Mouse (Mus musculus) kidney, embryonic 14.5 days (tissue): ENCODE results near the gene Spata2l. TPM values are rescaled to one million over a fixed set of nuclear protein-coding genes. Genes with fewer than 3 reads are reported as not detected.

ENCODE experiments used
- ATAC-seq: fragments of 200-750 bp; cut with Nextera tagmentation; 2 replicates; pipeline ENCODE4 v1.8.0; 2017; ENCODE audit warnings: moderate number of reproducible peaks, mild to moderate bottlenecking, moderate TSS enrichment, moderate library complexity; ENCODE audit not compliant: low FRiP score, low TSS enrichment
- H3K27ac ChIP-seq: fragments of 300-500 bp; sonication (generic); 2 replicates; pipeline ENCODE4 v1.5.1; 2014; ENCODE audit warnings: low read depth, mild to moderate bottlenecking, low read length, moderate library complexity, mixed read lengths
- H3K27me3 ChIP-seq: fragments of 300-500 bp; sonication (generic); 2 replicates; pipeline ENCODE4 v1.6.1; 2014; ENCODE audit warnings: mild to moderate bottlenecking, low read length; ENCODE audit not compliant: control insufficient read depth, insufficient read depth
- H3K36me3 ChIP-seq: fragments of 300-500 bp; sonication (generic); 2 replicates; pipeline ENCODE4 v1.6.1; 2014; ENCODE audit warnings: low read length, mixed read lengths; ENCODE audit not compliant: control insufficient read depth, insufficient read depth
- H3K4me1 ChIP-seq: fragments of 300-500 bp; sonication (generic); 2 replicates; pipeline ENCODE4 v1.6.1; 2014; ENCODE audit warnings: low read length, mixed read lengths; ENCODE audit not compliant: control insufficient read depth, insufficient read depth
- H3K4me2 ChIP-seq: fragments of 300-500 bp; sonication (generic); replicated peaks from 2 replicates; pipeline ENCODE4 v1.6.1; 2014; ENCODE audit warnings: low read depth, mild to moderate bottlenecking, low read length
- H3K4me3 ChIP-seq: fragments of 300-500 bp; sonication (generic); 2 replicates; pipeline ENCODE4 v1.5.1; 2014; ENCODE audit warnings: mild to moderate bottlenecking, low read length
- H3K9ac ChIP-seq: fragments of 300-500 bp; sonication (generic); 2 replicates; pipeline ENCODE4 v1.6.1; 2014; ENCODE audit warnings: low read depth, mild to moderate bottlenecking, low read length, moderate library complexity
- H3K9me3 ChIP-seq: fragments of 300-500 bp; sonication (generic); 2 replicates; pipeline ENCODE4 v1.6.1; 2016; ENCODE audit warnings: low read length; ENCODE audit not compliant: control insufficient read depth
- WGBS: fragments of 180-500 bp; shearing (Covaris S2); extraction: QIAGEN DNeasy Blood & Tissue Kit; methylation state at CpG from one replicate; pipeline ENCODE4 v1.1.7; 2014; 5-methylcytosine and 5-hydroxymethylcytosine counted together
- polyA plus RNA-seq: library from polyadenylated mRNA; unstranded; fragments of >200 nt; fragmentation: Nextera tagmentation; extraction: Ambion mirVana; gene quantifications from 2 replicates; pipeline ENCODE4 v1.2.1, GENCODE M21; 2014

Spata2l gene
- polyA plus RNA-seq, 1 experiment from 2014 or later: 3.2 TPM

GRCm38 (mm10) chr8:123220917-123221316 is 15.1 kb downstream of the Spata2l start:
- Histone ChIP-seq H3K27me3 (no peaks in the 10 kb centered on the region; the same call in 1 of the 2 replicates), H3K27ac (no peak overlapping the region), H3K4me3 (no peak overlapping the region), H3K4me1 (peaks cover 7% of the 10 kb centered on the region; the same call in 1 of the 2 replicates), H3K36me3 (no peaks in the 10 kb centered on the region), H3K4me2 (no peak overlapping the region), H3K9ac (no peak overlapping the region), H3K9me3 (no peaks in the 10 kb centered on the region)
- no peak for ATAC-seq
- WGBS: 90% methylated on average over 1 of the region's 1 CpGs

- Histone ChIP-seq H3K27me3 (no peaks in the 10 kb centered on the region; the same call in 1 of the 2 replicates), H3K4me2 (no peak overlapping the region), H3K27ac (no peak overlapping the region), H3K4me3 (no peak overlapping the region), H3K36me3 (no peaks in the 10 kb centered on the region), H3K4me1 (peaks cover 14% of the 10 kb centered on the region), H3K9ac (no peak overlapping the region), H3K9me3 (no peaks in the 10 kb centered on the region)
- ATAC-seq: no peak
- 74% methylated on average over 3 of the region's 3 CpGs for WGBS
These were observed 20.6 kb downstream of the Spata2l start for GRCm38 (mm10) chr8:123215430-123215829.

GRCm38 (mm10) chr8:123213118-123213772 is 22.8 kb downstream of the Spata2l start:
- H3K27me3 ChIP-seq: no peaks in the 10 kb centered on the region
- H3K4me3 ChIP-seq: peak overlapping the region; percentile 95
- peak; percentile 35; the same call in 1 of the 2 replicates for ATAC-seq
- H3K36me3 ChIP-seq: peaks cover 14% of the 10 kb centered on the region
- H3K4me1 ChIP-seq: peaks cover 14% of the 10 kb centered on the region
- peak overlapping the region; percentile 80 for H3K4me2 ChIP-seq
- peak overlapping the region; percentile 93 for H3K9ac ChIP-seq
- WGBS: 6% methylated on average over 22 of the region's 22 CpGs
- no peaks in the 10 kb centered on the region for H3K9me3 ChIP-seq
- H3K27ac ChIP-seq: no peak overlapping the region; the same call in 1 of the 2 replicates

GRCm38 (mm10) chr8:123212321-123213117 is 23.5 kb downstream of the Spata2l start, which contains the start of the genes Chmp1a and Spata33:
Gene Chmp1a, minus strand, starts transcription at chr8:123212763.
Gene Spata33, plus strand, starts transcription at chr8:123212832.
- Histone ChIP-seq H3K9me3 (no peaks in the 10 kb centered on the region), H3K36me3 (peaks cover 21% of the 10 kb centered on the region), H3K9ac (peak within 1 kb of the TSS; percentile 93), H3K4me2 (peak within 1 kb of the TSS; percentile 89), H3K27me3 (no peaks in the 10 kb centered on the region), H3K27ac (peak within 1 kb of the TSS; percentile 32; the same call in 1 of the 2 replicates), H3K4me3 (peak within 1 kb of the TSS; percentile 95), H3K4me1 (peaks cover 14% of the 10 kb centered on the region)
- ATAC-seq: peak; percentile 97
- 2% methylated on average over 67 of the region's 76 CpGs for WGBS

- Histone ChIP-seq H3K27me3 (no peaks in the 10 kb centered on the region), H3K36me3 (peaks cover 27% of the 10 kb centered on the region), H3K9me3 (no peaks in the 10 kb centered on the region), H3K4me3 (peak overlapping the region; percentile 95), H3K9ac (peak overlapping the region; percentile 93), H3K4me1 (peaks cover 14% of the 10 kb centered on the region), H3K27ac (0 out of 2 replicates have a peak overlapping the region, but pooled peaks have one; percentile 32), H3K4me2 (peak overlapping the region; percentile 89)
- WGBS: 44% methylated on average over 10 of the region's 10 CpGs
- ATAC-seq: no peak
These were observed 24.2 kb downstream of the Spata2l start for GRCm38 (mm10) chr8:123211876-123212275.

- no peak for ATAC-seq
- Histone ChIP-seq H3K27ac (no peak overlapping the region), H3K4me1 (no peaks in the 10 kb centered on the region), H3K27me3 (no peaks in the 10 kb centered on the region), H3K9ac (no peak overlapping the region), H3K4me2 (no peak overlapping the region), H3K9me3 (no peaks in the 10 kb centered on the region), H3K36me3 (peaks cover 37% of the 10 kb centered on the region), H3K4me3 (no peak overlapping the region)
- WGBS: 85% methylated on average over 3 of the region's 3 CpGs
These were observed 32.5 kb downstream of the Spata2l start for GRCm38 (mm10) chr8:123203571-123203970.

- peaks cover 24% of the 10 kb centered on the region for H3K36me3 ChIP-seq
- WGBS: 23% methylated on average over 5 of the region's 5 CpGs
- H3K27me3 ChIP-seq: no peaks in the 10 kb centered on the region
These were observed 33.7 kb downstream of the Spata2l start for GRCm38 (mm10) chr8:123202288-123202687.

GRCm38 (mm10) chr8:123199864-123200263 is 36.2 kb downstream of the Spata2l start:
- Histone ChIP-seq H3K9ac (no peak overlapping the region), H3K4me2 (no peak overlapping the region), H3K27me3 (no peaks in the 10 kb centered on the region), H3K9me3 (no peaks in the 10 kb centered on the region), H3K36me3 (peaks cover 6% of the 10 kb centered on the region; the same call in 1 of the 2 replicates), H3K4me1 (no peaks in the 10 kb centered on the region), H3K4me3 (no peak overlapping the region), H3K27ac (no peak overlapping the region)
- ATAC-seq: no peak
- 61% methylated on average over 14 of the region's 14 CpGs for WGBS

More at GRCm38 (mm10) chr8:123202288-123202687, 33.7 kb downstream of the Spata2l start:
- Histone ChIP-seq H3K4me2 (no peak overlapping the region), H3K27ac (no peak overlapping the region), H3K9ac (no peak overlapping the region), H3K4me3 (no peak overlapping the region), H3K9me3 (no peaks in the 10 kb centered on the region), H3K4me1 (no peaks in the 10 kb centered on the region)
- peak; percentile 26; the same call in 1 of the 2 replicates for ATAC-seq
